Mouse (Mus musculus) midbrain, embryonic 11.5 days (tissue): ENCODE measurements at regions not wholly inside any gene's neighbourhood (a gene's known extent, or its start where the extent isn't known, plus 50 kb on each side); places are given as distances from the start of the nearest gene placed in this dataset.

Experiments used
- ATAC-seq: fragments of 200-750 bp; cut with Nextera tagmentation; 2 replicates; pipeline ENCODE4 v1.8.0; 2017; ENCODE audit warnings: moderate TSS enrichment, moderate library complexity; ENCODE audit not compliant: low FRiP score
- DNase-seq: peaks from one replicate; pipeline ENCODE4 v3.0.0; 2015; ENCODE audit warnings: low spot score; ENCODE audit errors: missing footprints
- H3K27ac ChIP-seq: fragments of 300-500 bp; sonication (generic); 2 replicates; pipeline ENCODE4 v1.5.1; 2014; ENCODE audit warnings: low read depth, low read length
- H3K27me3 ChIP-seq: fragments of 300-500 bp; sonication (generic); 2 replicates; pipeline ENCODE4 v1.6.1; 2014; ENCODE audit warnings: mild to moderate bottlenecking, low read length, moderate library complexity, mixed read lengths; ENCODE audit not compliant: control insufficient read depth, insufficient read depth
- H3K36me3 ChIP-seq: fragments of 300-500 bp; sonication (generic); 2 replicates; pipeline ENCODE4 v1.6.1; 2014; ENCODE audit warnings: mild to moderate bottlenecking, low read length, moderate library complexity, mixed read lengths; ENCODE audit not compliant: control insufficient read depth, insufficient read depth
- H3K4me1 ChIP-seq: fragments of 300-500 bp; sonication (generic); 2 replicates; pipeline ENCODE4 v1.6.1; 2014; ENCODE audit warnings: low read length; ENCODE audit not compliant: control insufficient read depth, insufficient read depth
- H3K4me2 ChIP-seq: fragments of 300-500 bp; sonication (generic); 2 replicates; pipeline ENCODE4 v1.6.1; 2014; ENCODE audit warnings: mild to moderate bottlenecking, moderate library complexity
- H3K4me3 ChIP-seq: fragments of 300-500 bp; sonication (generic); 2 replicates; pipeline ENCODE4 v1.5.1; 2014; ENCODE audit warnings: low read depth, low read length
- H3K9ac ChIP-seq: fragments of 300-500 bp; sonication (generic); 2 replicates; pipeline ENCODE4 v1.6.1; 2014; ENCODE audit warnings: low read length
- H3K9me3 ChIP-seq: fragments of 300-500 bp; sonication (generic); 2 replicates; pipeline ENCODE4 v1.6.1; 2016; ENCODE audit warnings: low read length; ENCODE audit not compliant: control insufficient read depth
- WGBS: fragments of 180-500 bp; shearing (Covaris S2); extraction: QIAGEN DNeasy Blood & Tissue Kit; methylation state at CpG from one replicate; pipeline ENCODE4 v1.1.7; 2014; 5-methylcytosine and 5-hydroxymethylcytosine counted together

- no peaks in the 10 kb centered on the region for H3K4me1 ChIP-seq
- H3K4me2 ChIP-seq = no peak overlapping the region
- no peak overlapping the region for H3K27ac ChIP-seq
- no peak overlapping the region for H3K4me3 ChIP-seq
- no peak overlapping the region for H3K9ac ChIP-seq
- H3K9me3 ChIP-seq = no peaks in the 10 kb centered on the region
- no peak for DNase-seq
- 70% methylated on average over 3 of the region's 3 CpGs for WGBS
- ATAC-seq = no peak
- H3K27me3 ChIP-seq = no peaks in the 10 kb centered on the region
- H3K36me3 ChIP-seq = no peaks in the 10 kb centered on the region
Observed at GRCm38 (mm10) chr6:106946227-106946927, 146.5 kb upstream of the Crbn start.

GRCm38 (mm10) chr6:106950909-106951308 is 151.0 kb upstream of the Crbn start:
- no peak for ATAC-seq
- no peak for DNase-seq
- Histone ChIP-seq H3K9ac (no peak overlapping the region), H3K27ac (no peak overlapping the region), H3K36me3 (no peaks in the 10 kb centered on the region), H3K4me1 (no peaks in the 10 kb centered on the region), H3K4me2 (no peak overlapping the region), H3K9me3 (no peaks in the 10 kb centered on the region), H3K4me3 (no peak overlapping the region), H3K27me3 (no peaks in the 10 kb centered on the region)
- 67% methylated on average over 4 of the region's 4 CpGs for WGBS

GRCm38 (mm10) chr6:106961320-106961719 is 161.4 kb upstream of the Crbn start:
- WGBS = 89% methylated on average over 2 of the region's 2 CpGs
- Histone ChIP-seq H3K9me3 (no peaks in the 10 kb centered on the region), H3K27ac (no peak overlapping the region), H3K36me3 (no peaks in the 10 kb centered on the region), H3K4me2 (no peak overlapping the region), H3K9ac (no peak overlapping the region), H3K4me1 (no peaks in the 10 kb centered on the region), H3K4me3 (no peak overlapping the region), H3K27me3 (no peaks in the 10 kb centered on the region)
- no peak for ATAC-seq
- no peak for DNase-seq

GRCm38 (mm10) chr6:106964337-106964736 is 164.5 kb upstream of the Crbn start:
- no peak for ATAC-seq
- H3K4me2 ChIP-seq = no peak overlapping the region

GRCm38 (mm10) chr6:106975439-106975838 is 175.6 kb upstream of the Crbn start:
- DNase-seq (no peak), ATAC-seq (no peak)
- Histone ChIP-seq H3K36me3 (no peaks in the 10 kb centered on the region), H3K27ac (no peak overlapping the region), H3K9ac (no peak overlapping the region), H3K9me3 (no peaks in the 10 kb centered on the region), H3K4me2 (no peak overlapping the region), H3K4me1 (no peaks in the 10 kb centered on the region), H3K27me3 (no peaks in the 10 kb centered on the region), H3K4me3 (no peak overlapping the region)
- WGBS = 72% methylated on average over 2 of the region's 2 CpGs

More at GRCm38 (mm10) chr6:106964337-106964736, 164.5 kb upstream of the Crbn start:
- H3K4me1 ChIP-seq = no peaks in the 10 kb centered on the region
- no peaks in the 10 kb centered on the region for H3K27me3 ChIP-seq
- no peak overlapping the region for H3K4me3 ChIP-seq
- H3K27ac ChIP-seq = no peak overlapping the region
- no peak overlapping the region for H3K9ac ChIP-seq
- no peaks in the 10 kb centered on the region for H3K36me3 ChIP-seq
- no peaks in the 10 kb centered on the region for H3K9me3 ChIP-seq
- DNase-seq = no peak
- WGBS = 88% methylated on average over 1 of the region's 1 CpGs

- Histone ChIP-seq H3K4me3 (no peak overlapping the region), H3K9me3 (no peaks in the 10 kb centered on the region), H3K4me1 (no peaks in the 10 kb centered on the region), H3K36me3 (no peaks in the 10 kb centered on the region), H3K27ac (no peak overlapping the region), H3K27me3 (no peaks in the 10 kb centered on the region), H3K4me2 (no peak overlapping the region), H3K9ac (no peak overlapping the region)
- ATAC-seq = peak; percentile 73
- DNase-seq = no peak
Observed at GRCm38 (mm10) chr6:106978721-106979120, 178.8 kb upstream of the Crbn start.

- no peak for ATAC-seq
- Histone ChIP-seq H3K27me3 (no peaks in the 10 kb centered on the region), H3K9me3 (no peaks in the 10 kb centered on the region), H3K9ac (no peak overlapping the region), H3K4me2 (no peak overlapping the region), H3K4me1 (no peaks in the 10 kb centered on the region), H3K27ac (no peak overlapping the region), H3K36me3 (no peaks in the 10 kb centered on the region), H3K4me3 (no peak overlapping the region)
- 79% methylated on average over 3 of the region's 3 CpGs for WGBS
- DNase-seq = no peak
Observed at GRCm38 (mm10) chr6:106979755-106980154, 179.9 kb upstream of the Crbn start.

- Histone ChIP-seq H3K27ac (no peak overlapping the region), H3K27me3 (no peaks in the 10 kb centered on the region), H3K36me3 (no peaks in the 10 kb centered on the region), H3K4me3 (no peak overlapping the region), H3K9me3 (no peaks in the 10 kb centered on the region), H3K9ac (no peak overlapping the region), H3K4me2 (no peak overlapping the region), H3K4me1 (no peaks in the 10 kb centered on the region)
- WGBS = 70% methylated on average over 4 of the region's 4 CpGs
- ATAC-seq = no peak
- no peak for DNase-seq
Observed at GRCm38 (mm10) chr6:106980188-106980587, 180.3 kb upstream of the Crbn start.

GRCm38 (mm10) chr6:106981232-106981631 is 181.4 kb upstream of the Crbn start:
- H3K4me1 ChIP-seq = no peaks in the 10 kb centered on the region
- H3K9me3 ChIP-seq = no peaks in the 10 kb centered on the region
- no peak overlapping the region for H3K9ac ChIP-seq
- no peak for DNase-seq
- 91% methylated on average over 1 of the region's 1 CpGs for WGBS
- H3K4me3 ChIP-seq = no peak overlapping the region
- no peaks in the 10 kb centered on the region for H3K27me3 ChIP-seq
- H3K4me2 ChIP-seq = no peak overlapping the region
- ATAC-seq = no peak
- H3K27ac ChIP-seq = no peak overlapping the region
- H3K36me3 ChIP-seq = no peaks in the 10 kb centered on the region
